Mouse (Mus musculus) brown adipose tissue, adult 24 weeks (tissue): ENCODE measurements at regions not wholly inside any gene's neighbourhood (a gene's known extent, or its start where the extent isn't known, plus 50 kb on each side); places are given as distances from the start of the nearest gene placed in this dataset.

Experiments used
- H3K27ac ChIP-seq: fragments of 200-500 bp; replicated peaks from 2 replicates; pipeline ENCODE4 v1.5.1; 2012; ENCODE audit warnings: low read depth, mild to moderate bottlenecking, low read length
- H3K4me1 ChIP-seq: fragments of 200-500 bp; 2 replicates; pipeline ENCODE4 v1.6.1; 2012; ENCODE audit warnings: low read length, mixed read lengths; ENCODE audit not compliant: control insufficient read depth, insufficient read depth, insufficient read length
- H3K4me3 ChIP-seq: fragments of 200-500 bp; 2 replicates; pipeline ENCODE4 v1.5.1; 2012; ENCODE audit warnings: low read depth, mild to moderate bottlenecking, low read length, moderate library complexity; ENCODE audit not compliant: insufficient read depth

DNA sequence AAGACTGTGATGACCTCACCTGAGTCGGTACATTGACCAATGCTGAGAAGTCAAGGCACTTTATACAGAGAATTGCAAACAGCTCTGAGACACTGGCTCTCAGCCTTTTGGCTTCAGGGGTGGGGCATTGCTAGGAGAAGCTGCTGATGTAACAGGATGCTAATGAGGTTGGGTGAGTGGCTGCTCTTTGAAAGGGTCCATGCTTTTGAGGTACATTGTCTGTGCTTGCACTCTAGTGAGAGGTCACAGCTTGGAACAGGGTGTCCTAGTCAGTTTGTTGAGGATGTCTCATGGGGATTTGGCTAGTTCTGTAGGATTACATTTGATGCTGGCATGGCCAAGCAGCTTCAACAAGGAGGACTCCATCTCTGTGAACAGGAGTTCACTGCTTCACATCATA is 109.1 kb upstream of the Auts2 start:
- Histone ChIP-seq H3K4me3 (no peak overlapping the region), H3K4me1 (no peaks in the 10 kb centered on the region), H3K27ac (no peak overlapping the region)

DNA sequence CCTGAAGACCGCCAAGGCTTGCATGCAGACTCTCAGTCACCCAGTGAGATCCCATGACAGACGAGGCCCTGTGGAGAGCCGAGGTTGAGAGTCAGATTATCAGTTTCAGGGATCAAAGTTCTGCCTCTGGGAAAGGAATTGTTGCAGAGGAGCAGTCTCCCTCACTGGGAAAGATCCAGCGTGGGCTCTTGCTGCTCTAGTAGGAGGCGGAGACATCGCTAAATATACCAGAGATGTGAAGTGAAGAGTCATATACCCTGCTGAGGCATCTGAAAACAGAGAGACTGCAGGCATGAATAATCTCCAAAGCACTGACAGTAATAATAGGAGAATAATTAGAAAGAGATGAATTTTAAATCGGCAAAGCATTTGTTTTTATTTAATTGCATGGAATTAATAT is 106.6 kb upstream of the Auts2 start:
- no peak overlapping the region for H3K4me3 ChIP-seq
- H3K4me1 ChIP-seq: no peaks in the 10 kb centered on the region
- H3K27ac ChIP-seq: no peak overlapping the region

DNA sequence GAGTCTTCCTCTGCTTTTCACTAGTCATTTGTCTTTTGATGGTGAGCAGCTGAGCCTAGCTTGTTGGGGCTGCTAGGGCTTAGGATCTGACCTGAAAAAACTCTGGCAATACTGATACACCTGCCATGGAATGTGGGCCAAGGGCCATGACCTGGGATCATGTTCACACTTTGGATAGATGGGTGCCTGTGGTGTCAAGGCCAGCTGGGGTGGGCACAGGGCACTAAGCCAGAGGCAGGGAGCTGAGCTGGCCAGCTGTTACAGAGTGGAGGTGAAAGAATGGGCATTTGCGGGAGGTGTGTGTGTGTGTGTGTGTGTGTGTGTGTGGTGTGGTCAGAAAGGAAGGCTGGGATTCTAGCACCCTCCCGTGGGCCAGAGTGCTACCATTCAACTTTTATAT is 105.6 kb upstream of the Auts2 start:
- no peak overlapping the region for H3K27ac ChIP-seq
- no peaks in the 10 kb centered on the region for H3K4me1 ChIP-seq
- H3K4me3 ChIP-seq: no peak overlapping the region

DNA sequence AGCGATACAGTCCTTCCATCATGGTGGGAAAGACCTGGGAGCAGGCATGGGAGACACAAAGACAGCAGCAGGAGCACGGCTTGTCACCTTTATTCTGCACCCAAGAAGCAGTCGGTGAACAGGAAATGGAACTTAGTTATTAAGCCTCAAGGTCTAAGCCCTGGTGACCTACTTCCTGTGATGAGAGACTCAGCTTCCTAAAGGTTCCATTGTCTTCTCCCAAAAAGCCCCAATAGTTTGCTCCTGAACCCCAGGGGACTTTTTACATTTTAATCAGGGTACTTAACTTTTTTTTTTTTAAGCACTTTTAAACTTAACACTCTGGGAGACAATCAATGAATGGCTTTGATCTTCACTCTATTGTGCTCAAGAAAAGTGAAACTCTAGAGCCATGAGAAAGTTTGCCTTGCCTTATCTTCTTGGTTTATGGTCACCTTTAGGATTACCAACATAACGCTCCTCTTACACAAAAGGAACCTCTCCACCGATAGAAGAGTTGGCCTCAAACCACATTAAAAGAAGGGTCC is 101.6 kb upstream of the Auts2 start:
- no peak overlapping the region for H3K4me3 ChIP-seq
- H3K27ac ChIP-seq: no peak overlapping the region
- H3K4me1 ChIP-seq: no peaks in the 10 kb centered on the region

DNA sequence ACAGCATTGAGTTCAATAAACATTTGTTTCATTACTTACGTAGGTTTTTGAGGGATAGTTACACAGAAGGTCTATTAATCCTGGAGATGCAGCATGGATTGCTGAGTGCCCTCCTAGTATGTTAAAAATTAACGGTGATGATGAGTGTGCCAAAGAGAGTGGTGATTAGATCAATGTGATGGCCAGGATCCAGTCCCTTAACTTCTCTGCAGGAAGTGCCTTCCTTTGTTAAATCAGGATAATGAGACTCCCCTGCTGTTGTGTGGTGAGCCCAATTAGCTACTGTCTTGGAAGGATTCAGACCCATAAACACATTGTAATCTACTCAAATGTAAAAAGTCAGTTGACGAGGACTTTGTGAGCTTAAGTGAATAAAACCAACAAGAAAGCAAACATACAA is 100.1 kb upstream of the Auts2 start:
- Histone ChIP-seq H3K27ac (no peak overlapping the region), H3K4me1 (no peaks in the 10 kb centered on the region), H3K4me3 (no peak overlapping the region)

DNA sequence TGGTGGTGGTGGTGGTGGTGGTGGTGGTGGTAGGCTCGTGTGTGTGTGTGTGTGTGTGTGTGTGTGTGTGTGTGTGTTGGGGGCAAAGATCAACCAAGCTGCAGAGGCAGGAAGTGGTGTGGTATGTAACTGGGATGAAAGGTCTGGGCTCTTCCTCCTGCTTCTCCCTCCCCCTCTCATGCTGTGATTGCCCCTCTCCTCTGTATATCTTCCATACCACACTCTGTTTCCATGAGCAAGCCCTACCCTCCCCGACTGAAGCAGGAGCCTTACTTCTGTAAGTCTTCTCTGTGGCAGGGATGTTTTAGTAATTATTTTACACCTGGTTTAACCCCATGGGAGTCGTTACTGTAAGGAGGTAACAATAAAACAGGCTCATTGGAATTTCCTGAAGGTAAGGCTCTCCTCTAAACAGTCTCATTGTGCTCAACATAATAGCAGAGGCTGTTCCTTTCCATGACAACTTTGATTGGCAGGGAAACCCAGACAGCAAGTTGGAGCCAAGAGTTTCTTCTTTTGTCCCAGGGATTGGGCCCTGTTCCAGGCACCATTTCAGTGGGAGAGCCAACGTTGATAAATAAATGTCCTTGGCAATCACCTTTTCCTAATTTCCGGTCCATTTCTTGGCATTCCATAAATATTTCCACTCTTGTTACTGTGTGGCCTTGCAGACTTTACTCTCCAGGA is 90.2 kb upstream of the Auts2 start:
- Histone ChIP-seq H3K4me3 (no peak overlapping the region), H3K27ac (no peak overlapping the region), H3K4me1 (peaks cover 6% of the 10 kb centered on the region; the same call in 1 of the 2 replicates)

DNA sequence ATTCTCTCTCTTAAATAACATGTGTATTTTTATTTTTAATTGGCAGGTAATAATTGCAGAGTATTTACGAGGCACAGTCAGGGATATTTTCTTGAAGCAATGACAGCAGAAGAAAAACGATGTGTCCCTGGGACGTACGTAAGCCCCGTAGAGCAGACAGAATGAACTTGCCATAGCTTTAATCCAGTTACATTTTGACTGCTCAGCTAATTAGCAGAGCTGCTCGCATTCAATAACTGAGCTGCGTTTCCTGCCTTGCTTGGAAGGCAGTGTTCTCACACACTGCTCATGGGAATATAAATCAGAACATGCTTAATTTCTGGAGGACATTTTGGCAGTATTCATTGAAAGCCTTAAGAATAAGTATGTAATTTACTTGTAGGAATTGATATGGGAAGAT is 78.6 kb upstream of the Auts2 start:
- Histone ChIP-seq H3K27ac (no peak overlapping the region), H3K4me3 (no peak overlapping the region), H3K4me1 (no peaks in the 10 kb centered on the region)

DNA sequence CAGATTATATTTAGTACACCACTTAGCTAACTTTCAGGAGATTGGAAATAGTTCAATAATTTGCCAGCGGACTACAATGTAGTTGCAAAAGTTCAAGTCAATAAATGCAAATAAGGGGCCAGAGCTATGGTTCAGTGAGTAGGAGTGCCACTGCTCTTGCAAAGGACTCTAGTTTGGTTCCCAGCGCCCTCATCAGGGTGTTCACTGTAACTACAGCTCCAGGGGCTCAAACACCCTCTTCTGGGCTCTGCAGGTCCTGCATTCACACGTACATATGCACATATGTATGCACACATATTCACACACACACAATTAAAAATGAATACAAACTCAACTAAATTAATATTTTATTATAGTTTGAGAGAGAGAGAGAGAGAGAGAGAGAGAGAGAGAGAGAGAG is 74.1 kb upstream of the Auts2 start:
- H3K4me3 ChIP-seq: no peak overlapping the region
- no peaks in the 10 kb centered on the region for H3K4me1 ChIP-seq

DNA sequence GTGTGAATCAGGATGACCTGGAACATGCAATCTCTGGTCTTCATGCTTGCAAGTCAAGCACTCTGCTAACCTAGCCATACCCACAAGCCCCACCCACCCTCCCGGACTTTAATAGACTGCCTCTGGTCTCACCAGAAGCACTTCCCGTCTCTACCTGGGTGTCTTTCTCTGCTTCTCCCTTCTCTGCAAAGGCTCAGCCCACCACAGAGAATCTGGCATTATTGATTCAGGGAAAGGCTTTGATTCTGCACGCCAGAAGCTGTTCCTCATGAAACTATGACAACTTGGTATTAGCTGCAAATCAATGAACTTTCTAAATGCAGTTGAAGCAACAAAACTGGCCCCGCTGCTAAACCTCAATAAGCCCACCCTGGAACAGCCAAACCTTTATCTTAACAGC is 66.1 kb upstream of the Auts2 start:
- Histone ChIP-seq H3K4me3 (no peak overlapping the region), H3K27ac (no peak overlapping the region), H3K4me1 (no peaks in the 10 kb centered on the region)

More for the DNA sequence above, 74.1 kb upstream of the Auts2 start:
- no peak overlapping the region for H3K27ac ChIP-seq

DNA sequence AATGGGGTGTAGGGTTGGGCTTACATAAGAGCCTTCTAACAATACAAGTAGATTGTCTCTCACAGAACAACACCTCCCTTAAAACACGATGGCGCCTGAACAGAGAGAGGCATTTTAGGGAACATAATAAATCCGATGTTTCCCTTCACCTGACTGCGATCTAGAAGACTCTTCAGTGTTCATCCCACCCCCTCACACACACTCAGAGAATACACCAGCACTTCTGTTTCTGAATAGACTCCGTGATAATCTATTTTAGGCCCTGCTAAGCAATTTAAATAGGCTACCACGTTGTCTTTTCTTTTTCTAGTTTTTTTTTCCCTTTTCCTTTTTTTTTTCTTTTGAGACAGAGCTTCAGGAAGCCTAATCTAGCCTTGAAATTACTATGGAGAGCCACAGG is 63.1 kb upstream of the Auts2 start:
- H3K4me3 ChIP-seq: no peak overlapping the region
- no peaks in the 10 kb centered on the region for H3K4me1 ChIP-seq
- no peak overlapping the region for H3K27ac ChIP-seq

DNA sequence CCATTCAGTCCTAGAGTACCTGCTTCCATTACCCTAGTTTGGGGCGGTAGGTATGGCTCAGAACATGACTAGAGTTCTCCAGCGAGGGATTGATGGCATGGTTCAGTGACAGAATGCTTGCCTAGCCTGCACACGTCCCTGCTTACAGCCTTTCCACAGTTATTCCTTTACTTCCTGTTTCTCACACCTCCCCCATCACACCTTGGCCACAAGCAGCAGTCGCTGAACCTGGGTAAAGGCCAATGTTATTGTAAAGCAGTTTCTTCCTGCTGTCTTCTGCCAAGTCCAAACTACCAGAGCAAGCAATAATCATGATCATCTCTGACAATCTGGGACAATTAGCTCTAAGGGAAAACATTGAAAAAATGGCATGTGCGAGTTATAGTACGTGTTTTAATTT is 51.7 kb upstream of the Auts2 start:
- Histone ChIP-seq H3K4me3 (no peak overlapping the region), H3K4me1 (0 out of 2 replicates have a peak, but pooled peaks cover 3% of the 10 kb centered on the region), H3K27ac (no peak overlapping the region)
